Mouse (Mus musculus) hindbrain, embryonic 15.5 days (tissue): ENCODE results near the gene Fsip1. TPM values are rescaled to one million over a fixed set of nuclear protein-coding genes. Genes with fewer than 3 reads are reported as not detected.

Experiments
- ATAC-seq: fragments of 200-750 bp; cut with Nextera tagmentation; 2 replicates; pipeline ENCODE4 v1.8.0; 2017; ENCODE audit warnings: low read depth, moderate number of reproducible peaks, moderate TSS enrichment; ENCODE audit not compliant: low FRiP score
- H3K27ac ChIP-seq: fragments of 300-500 bp; sonication (generic); replicated peaks from 2 replicates; pipeline ENCODE4 v1.5.1; 2015; ENCODE audit warnings: mild to moderate bottlenecking, inconsistent platforms
- H3K27me3 ChIP-seq: fragments of 300-500 bp; sonication (generic); 2 replicates; pipeline ENCODE4 v1.6.1; 2015; ENCODE audit warnings: control low read depth, inconsistent platforms
- H3K36me3 ChIP-seq: fragments of 300-500 bp; sonication (generic); 2 replicates; pipeline ENCODE4 v1.6.1; 2015; ENCODE audit warnings: control low read depth, inconsistent platforms
- H3K4me1 ChIP-seq: fragments of 300-500 bp; sonication (generic); replicated peaks from 2 replicates; pipeline ENCODE4 v1.6.1; 2015; ENCODE audit warnings: control low read depth, inconsistent platforms
- H3K4me2 ChIP-seq: fragments of 300-500 bp; sonication (generic); 2 replicates; pipeline ENCODE4 v1.6.1; 2015; ENCODE audit warnings: moderate library complexity, mild to moderate bottlenecking, inconsistent platforms
- H3K4me3 ChIP-seq: fragments of 300-500 bp; sonication (generic); 2 replicates; pipeline ENCODE4 v1.5.1; 2015; ENCODE audit warnings: mild to moderate bottlenecking, inconsistent platforms
- H3K9ac ChIP-seq: fragments of 300-500 bp; sonication (generic); 2 replicates; pipeline ENCODE4 v1.6.1; 2015; ENCODE audit warnings: inconsistent platforms
- H3K9me3 ChIP-seq: fragments of 300-500 bp; sonication (generic); 2 replicates; pipeline ENCODE4 v1.6.1; 2016; ENCODE audit warnings: control low read depth, inconsistent platforms
- WGBS: fragments of 180-500 bp; shearing (Covaris S2); methylation state at CpG from one replicate; pipeline ENCODE4 v1.1.7; 2015; 5-methylcytosine and 5-hydroxymethylcytosine counted together
- polyA plus RNA-seq: library from polyadenylated mRNA; unstranded; fragments of >200 nt; fragmentation: Nextera tagmentation; extraction: Ambion mirVana; gene quantifications from 2 replicates; pipeline ENCODE4 v1.2.1, GENCODE M21; 2015

The Fsip1 gene
- polyA plus RNA-seq, 1 experiment from 2014 or later: 3.4 TPM

GRCm38 (mm10) chr2:118118515-118118914 is 138.3 kb downstream of the Fsip1 start:
- Histone ChIP-seq H3K4me2 (no peak overlapping the region), H3K9me3 (no peaks in the 10 kb centered on the region), H3K36me3 (no peaks in the 10 kb centered on the region), H3K27ac (no peak overlapping the region), H3K4me1 (peaks cover 30% of the 10 kb centered on the region), H3K4me3 (no peak overlapping the region), H3K9ac (no peak overlapping the region), H3K27me3 (no peaks in the 10 kb centered on the region)
- 88% methylated on average over 7 of the region's 7 CpGs for WGBS
- ATAC-seq: no peak

- 78% methylated on average over 6 of the region's 6 CpGs for WGBS
- Histone ChIP-seq H3K27me3 (peaks cover 4% of the 10 kb centered on the region; the same call in 1 of the 2 replicates), H3K9me3 (no peaks in the 10 kb centered on the region), H3K9ac (no peak overlapping the region), H3K4me1 (peaks cover 33% of the 10 kb centered on the region), H3K36me3 (no peaks in the 10 kb centered on the region), H3K4me3 (no peak overlapping the region), H3K4me2 (no peak overlapping the region), H3K27ac (no peak overlapping the region)
- no peak for ATAC-seq
These were observed 138.7 kb downstream of the Fsip1 start for GRCm38 (mm10) chr2:118118045-118118444.

- 76% methylated on average over 11 of the region's 11 CpGs for WGBS
- Histone ChIP-seq H3K27me3 (peaks cover 6% of the 10 kb centered on the region; the same call in 1 of the 2 replicates), H3K4me1 (peaks cover 38% of the 10 kb centered on the region), H3K36me3 (no peaks in the 10 kb centered on the region), H3K9me3 (no peaks in the 10 kb centered on the region), H3K4me3 (no peak overlapping the region), H3K9ac (no peak overlapping the region), H3K27ac (no peak overlapping the region), H3K4me2 (no peak overlapping the region)
- no peak for ATAC-seq
These were observed 139.4 kb downstream of the Fsip1 start for GRCm38 (mm10) chr2:118117401-118117800.

- Histone ChIP-seq H3K9me3 (no peaks in the 10 kb centered on the region), H3K36me3 (no peaks in the 10 kb centered on the region), H3K9ac (no peak overlapping the region), H3K27ac (no peak overlapping the region), H3K4me3 (no peak overlapping the region), H3K27me3 (peaks cover 6% of the 10 kb centered on the region; the same call in 1 of the 2 replicates), H3K4me1 (peaks cover 43% of the 10 kb centered on the region), H3K4me2 (no peak overlapping the region)
- 70% methylated on average over 3 of the region's 3 CpGs for WGBS
- no peak for ATAC-seq
These were observed 139.9 kb downstream of the Fsip1 start for GRCm38 (mm10) chr2:118116754-118117290.

GRCm38 (mm10) chr2:118116180-118116579 is 140.6 kb downstream of the Fsip1 start:
- peaks cover 6% of the 10 kb centered on the region; the same call in 1 of the 2 replicates for H3K27me3 ChIP-seq
- peaks cover 43% of the 10 kb centered on the region for H3K4me1 ChIP-seq
- H3K4me2 ChIP-seq: no peak overlapping the region
- H3K4me3 ChIP-seq: no peak overlapping the region
- H3K9ac ChIP-seq: no peak overlapping the region
- 0 out of 2 replicates have a peak, but pooled peaks have one; percentile 28 for ATAC-seq
- no peaks in the 10 kb centered on the region for H3K36me3 ChIP-seq
- H3K27ac ChIP-seq: no peak overlapping the region
- 54% methylated on average over 2 of the region's 2 CpGs for WGBS
- no peaks in the 10 kb centered on the region for H3K9me3 ChIP-seq

- Histone ChIP-seq H3K9me3 (no peaks in the 10 kb centered on the region), H3K4me3 (no peak overlapping the region), H3K36me3 (no peaks in the 10 kb centered on the region), H3K27ac (no peak overlapping the region), H3K4me2 (0 out of 2 replicates have a peak overlapping the region, but pooled peaks have one; percentile 97), H3K4me1 (peaks cover 45% of the 10 kb centered on the region), H3K9ac (no peak overlapping the region), H3K27me3 (peaks cover 6% of the 10 kb centered on the region; the same call in 1 of the 2 replicates)
- WGBS: 75% methylated on average over 7 of the region's 7 CpGs
- ATAC-seq: no peak
These were observed 141.1 kb downstream of the Fsip1 start for GRCm38 (mm10) chr2:118115647-118116046.

- Histone ChIP-seq H3K9ac (no peak overlapping the region), H3K9me3 (no peaks in the 10 kb centered on the region), H3K27ac (no peak overlapping the region), H3K4me3 (no peak overlapping the region), H3K4me1 (peaks cover 49% of the 10 kb centered on the region), H3K4me2 (peak overlapping the region; percentile 97; the same call in 1 of the 2 replicates), H3K36me3 (no peaks in the 10 kb centered on the region), H3K27me3 (peaks cover 10% of the 10 kb centered on the region)
- 67% methylated on average over 10 of the region's 10 CpGs for WGBS
- no peak for ATAC-seq
These were observed 142.1 kb downstream of the Fsip1 start for GRCm38 (mm10) chr2:118114671-118115070.

- H3K9me3 ChIP-seq: no peaks in the 10 kb centered on the region
- no peaks in the 10 kb centered on the region for H3K36me3 ChIP-seq
- no peak for ATAC-seq
- H3K4me1 ChIP-seq: peaks cover 49% of the 10 kb centered on the region
- peak overlapping the region; percentile 97 for H3K4me2 ChIP-seq
- 0 out of 2 replicates have a peak overlapping the region, but pooled peaks have one; percentile 48 for H3K4me3 ChIP-seq
- H3K9ac ChIP-seq: no peak overlapping the region
- WGBS: 38% methylated on average over 8 of the region's 8 CpGs
- H3K27me3 ChIP-seq: peaks cover 11% of the 10 kb centered on the region
- H3K27ac ChIP-seq: no peak overlapping the region
These were observed 142.8 kb downstream of the Fsip1 start for GRCm38 (mm10) chr2:118113808-118114524.

- Histone ChIP-seq H3K4me2 (peak overlapping the region; percentile 97), H3K27ac (no peak overlapping the region), H3K4me3 (peak overlapping the region; percentile 48), H3K9ac (no peak overlapping the region), H3K4me1 (peaks cover 49% of the 10 kb centered on the region), H3K27me3 (peaks cover 11% of the 10 kb centered on the region), H3K9me3 (no peaks in the 10 kb centered on the region), H3K36me3 (no peaks in the 10 kb centered on the region)
- ATAC-seq: no peak
- WGBS: 43% methylated on average over 21 of the region's 21 CpGs
These were observed 143.8 kb downstream of the Fsip1 start for GRCm38 (mm10) chr2:118112846-118113479.

- Histone ChIP-seq H3K27me3 (peaks cover 11% of the 10 kb centered on the region), H3K9ac (no peak overlapping the region), H3K9me3 (no peaks in the 10 kb centered on the region), H3K4me2 (peak overlapping the region; percentile 97), H3K4me3 (peak overlapping the region; percentile 48), H3K27ac (no peak overlapping the region), H3K36me3 (no peaks in the 10 kb centered on the region), H3K4me1 (peaks cover 49% of the 10 kb centered on the region)
- no peak for ATAC-seq
- WGBS: 25% methylated on average over 5 of the region's 5 CpGs
These were observed 144.3 kb downstream of the Fsip1 start for GRCm38 (mm10) chr2:118112438-118112837.

GRCm38 (mm10) chr2:118111488-118112131 is 145.2 kb downstream of the Fsip1 start, which contains the start of gene Thbs1:
Gene Thbs1 (plus strand): TSS chr2:118111876.
- Histone ChIP-seq H3K27ac (no peak within 1 kb of the TSS), H3K4me2 (peak within 1 kb of the TSS; percentile 97), H3K4me1 (peaks cover 46% of the 10 kb centered on the region), H3K9me3 (no peaks in the 10 kb centered on the region), H3K36me3 (no peaks in the 10 kb centered on the region), H3K9ac (peak within 1 kb of the TSS; percentile 35), H3K4me3 (peak within 1 kb of the TSS; percentile 48), H3K27me3 (peaks cover 11% of the 10 kb centered on the region)
- peak; percentile 76 for ATAC-seq
- under 1% methylated on average over 30 of the region's 36 CpGs for WGBS
